Mouse (Mus musculus): Measurements from ENCODE around the gene Insl3.
"Not testable (repeated sequence)": the region's sequence is repeated elsewhere in the genome, so short reads cannot be mapped to it uniquely, and the experiment has no call there.

Insl3 gene

DNA sequence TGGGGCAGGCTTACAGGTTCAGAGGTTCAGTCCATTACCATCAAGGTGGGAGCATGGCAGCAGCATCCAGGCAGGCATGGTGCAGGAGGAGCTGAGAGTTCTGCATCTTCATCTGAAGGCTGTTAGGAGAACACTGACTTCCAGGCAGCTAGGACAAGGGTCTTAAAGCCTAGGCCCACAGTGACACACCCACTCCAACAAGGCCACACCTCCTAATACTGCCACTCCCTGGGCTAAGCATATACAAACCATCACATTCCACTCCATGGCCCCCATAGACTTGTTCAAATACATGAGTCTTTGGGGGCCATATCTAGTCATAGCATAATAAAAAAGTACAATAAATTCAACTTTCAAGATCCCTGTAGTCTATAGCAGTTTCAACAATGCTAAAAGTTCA lies 14.4 kb downstream of the Insl3 start:
- intact Hi-C loops (cut with DNase I), result not testable (repeated sequence)

DNA sequence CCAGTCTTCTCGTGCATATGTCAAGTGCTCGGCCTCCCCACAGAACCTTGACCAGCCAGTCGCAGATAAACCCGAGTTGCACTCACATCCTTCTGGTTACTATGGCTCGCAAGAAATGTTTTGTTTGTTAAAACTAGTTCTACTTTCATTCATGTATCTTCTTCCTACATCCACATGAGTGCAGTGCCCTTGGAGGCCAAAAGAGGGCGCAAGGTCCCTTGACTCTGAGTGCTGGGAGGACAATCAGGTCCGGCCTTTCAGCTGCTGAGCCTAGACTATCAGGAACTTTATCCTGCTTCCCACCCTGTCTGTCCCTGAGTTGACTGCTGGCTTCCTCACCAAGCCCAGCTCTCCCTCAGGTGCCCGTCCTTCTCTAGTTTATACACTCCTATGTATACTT lies 18.9 kb downstream of the Insl3 start:
- intact Hi-C loops (cut with DNase I), result no loop called here

DNA sequence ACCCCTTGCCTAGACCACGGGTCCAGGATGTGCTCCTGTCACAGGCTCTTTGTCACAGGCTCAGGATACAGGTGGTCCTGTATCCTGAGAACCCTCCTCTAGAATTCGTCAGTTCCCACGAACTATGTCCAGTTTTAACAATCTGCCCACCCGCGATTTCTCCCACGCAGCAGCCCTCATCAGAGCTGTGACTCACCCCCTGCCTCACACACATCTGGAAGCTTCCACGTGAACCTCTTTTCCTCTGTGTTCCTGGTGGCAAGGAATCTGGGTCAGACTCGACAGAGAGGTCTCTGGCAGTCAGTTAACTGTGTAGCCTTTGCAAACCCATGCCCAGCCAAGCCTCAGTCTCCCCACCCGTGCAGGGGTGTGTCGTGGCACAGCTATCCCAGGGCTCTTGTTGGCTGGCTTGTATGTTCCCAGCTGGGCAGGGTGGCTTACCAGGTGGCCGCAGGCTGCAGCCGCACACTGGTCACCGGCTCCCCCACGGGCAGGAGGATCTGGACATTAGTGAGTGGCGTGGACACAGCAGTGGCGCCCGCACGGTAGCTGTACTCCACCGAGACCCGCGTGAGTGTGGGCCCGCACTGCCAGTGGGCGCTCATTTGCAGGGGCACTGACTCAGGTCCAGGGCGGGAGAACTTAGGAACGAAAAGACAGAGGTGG lies 20.3 kb downstream of the Insl3 start:
- intact Hi-C loops (cut with DNase I), result no loop called here

DNA sequence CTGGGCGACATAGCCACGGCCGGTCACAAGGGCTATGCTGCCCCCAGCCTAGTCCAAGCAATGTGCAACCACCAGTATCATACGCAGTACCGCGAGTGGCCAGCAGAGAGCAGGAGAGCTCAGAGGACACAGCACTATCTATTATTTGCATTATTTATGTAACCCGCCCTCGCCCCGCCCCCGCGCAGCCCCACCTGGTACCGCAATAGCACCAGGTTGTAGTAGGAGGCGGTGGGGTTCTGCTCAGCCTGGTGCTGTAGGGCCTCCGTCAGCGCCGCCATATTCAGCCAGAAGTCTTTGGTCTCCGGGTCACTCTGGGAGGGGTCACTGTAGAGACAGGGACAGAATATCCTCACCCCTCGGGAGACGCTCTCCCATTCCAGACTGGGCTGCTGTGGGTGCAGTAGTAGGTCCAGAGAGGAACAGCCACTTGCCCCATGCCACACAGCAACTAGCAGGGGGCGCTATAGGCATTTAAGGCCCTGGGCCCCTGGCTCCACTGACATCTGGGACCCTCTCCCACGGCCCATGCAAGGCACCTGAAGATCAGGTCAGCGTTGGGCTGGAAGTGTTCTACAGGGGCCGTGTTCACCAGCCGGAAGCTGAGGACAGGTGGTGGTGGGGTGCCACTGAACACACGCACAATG lies 20.9 kb downstream of the Insl3 start:
- intact Hi-C loops (cut with DNase I), result no loop called here

DNA sequence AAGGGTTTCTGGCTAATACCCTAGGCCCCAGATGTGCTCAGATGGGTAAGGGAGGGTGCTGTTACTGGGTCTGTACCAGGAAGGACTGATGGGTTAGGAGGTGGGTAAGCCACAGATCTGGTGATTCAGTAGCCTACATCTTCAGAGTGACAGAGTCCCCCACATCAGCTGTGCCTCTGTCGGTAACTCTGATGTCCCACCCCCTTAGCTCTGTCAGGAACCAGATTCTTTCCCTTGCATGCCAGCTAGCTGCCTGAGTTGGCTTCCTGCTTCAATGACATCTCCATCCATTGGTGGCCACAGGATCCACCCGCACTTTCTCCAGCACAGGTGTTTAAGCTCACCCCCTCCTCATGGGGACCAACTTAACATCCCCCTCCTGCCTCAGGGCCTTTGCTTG lies 22.6 kb downstream of the Insl3 start:
- intact Hi-C loops (cut with DNase I), result no loop called here

DNA sequence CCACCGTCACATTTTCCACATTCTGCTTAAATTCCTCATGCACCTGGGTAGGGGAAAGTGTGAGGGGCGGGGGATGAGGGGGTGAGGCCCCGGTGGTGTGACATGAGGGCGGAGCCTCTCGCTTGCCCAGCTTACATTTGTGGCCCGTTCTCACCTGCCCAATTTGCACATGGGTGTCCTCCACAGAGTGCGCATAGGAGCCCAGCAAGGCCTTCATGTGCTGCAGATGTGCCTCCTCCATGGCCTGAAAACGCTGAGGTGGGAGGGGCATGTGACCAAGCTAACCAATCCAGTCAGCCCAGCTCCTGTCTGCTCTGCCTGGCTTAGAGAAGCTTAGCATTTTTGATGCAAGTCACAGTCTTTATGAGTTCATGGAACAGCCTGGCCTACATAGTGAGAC lies 26.5 kb downstream of the Insl3 start:
- intact Hi-C loops (cut with DNase I), result no loop called here

DNA sequence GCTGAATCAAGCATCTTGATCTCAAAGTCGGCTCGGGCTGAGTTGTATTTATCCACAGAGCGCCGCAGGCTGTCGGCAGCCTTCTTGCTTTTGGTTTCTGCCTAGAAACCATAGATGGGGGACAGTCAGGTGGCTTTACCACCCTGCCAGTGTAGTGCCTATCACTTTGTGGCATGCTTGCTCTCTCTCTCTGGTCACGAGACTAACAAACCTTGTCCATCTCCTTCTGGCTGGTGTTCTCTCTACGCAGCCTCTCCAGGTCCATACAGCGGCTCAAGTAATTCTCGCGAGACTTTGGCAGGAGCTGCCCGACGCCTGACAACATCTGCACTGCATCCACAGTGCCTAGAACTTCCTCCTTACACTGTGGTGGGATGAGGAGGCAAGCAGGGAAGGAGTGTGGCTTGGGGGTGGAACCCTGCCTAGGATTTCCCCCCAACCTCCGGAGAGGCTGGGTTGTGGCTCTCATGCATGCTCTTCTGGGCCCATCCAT lies 27.6 kb downstream of the Insl3 start:
- intact Hi-C loops (cut with DNase I), result no loop called here

DNA sequence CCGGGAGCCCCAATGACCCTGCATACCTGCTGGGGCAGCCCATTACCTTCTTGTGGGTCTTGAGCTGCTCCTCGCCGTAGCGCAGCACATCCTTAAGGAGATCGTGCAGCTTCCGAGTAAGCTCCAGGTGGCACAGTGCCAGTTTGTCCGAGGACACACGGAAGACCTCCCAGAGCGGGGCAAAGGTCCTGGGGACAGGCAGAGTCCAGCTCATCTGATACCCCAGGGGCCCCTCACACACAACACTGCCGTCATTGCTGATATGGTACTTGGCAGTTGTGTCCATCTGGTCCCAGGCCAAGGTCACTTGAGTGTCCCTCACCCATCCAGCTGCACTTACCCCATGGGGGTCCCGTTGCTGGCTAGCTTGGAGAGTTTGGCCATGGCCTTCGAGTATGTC lies 28.1 kb downstream of the Insl3 start:
- intact Hi-C loops (cut with DNase I), result no loop called here

DNA sequence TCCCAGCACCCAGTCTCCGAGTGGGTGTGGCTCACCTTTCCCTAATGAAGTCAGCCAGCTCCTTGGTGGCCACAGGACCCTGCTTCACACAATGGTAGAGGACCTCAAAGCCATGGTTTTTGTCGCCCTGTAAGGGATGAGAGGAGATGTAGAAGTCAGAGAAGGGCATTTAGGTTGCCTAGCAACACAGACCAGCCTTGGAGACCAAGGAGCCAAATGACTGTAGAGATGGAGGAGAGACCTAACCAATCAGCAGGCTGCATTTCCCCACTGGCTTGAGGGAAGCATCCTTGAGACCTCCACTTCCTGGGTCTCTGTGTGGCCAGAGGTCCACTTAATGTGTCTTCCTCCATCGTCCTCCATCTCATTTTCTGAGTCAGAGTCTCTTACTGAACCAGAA lies 29.2 kb downstream of the Insl3 start:
- intact Hi-C loops (cut with DNase I), result no loop called here

DNA sequence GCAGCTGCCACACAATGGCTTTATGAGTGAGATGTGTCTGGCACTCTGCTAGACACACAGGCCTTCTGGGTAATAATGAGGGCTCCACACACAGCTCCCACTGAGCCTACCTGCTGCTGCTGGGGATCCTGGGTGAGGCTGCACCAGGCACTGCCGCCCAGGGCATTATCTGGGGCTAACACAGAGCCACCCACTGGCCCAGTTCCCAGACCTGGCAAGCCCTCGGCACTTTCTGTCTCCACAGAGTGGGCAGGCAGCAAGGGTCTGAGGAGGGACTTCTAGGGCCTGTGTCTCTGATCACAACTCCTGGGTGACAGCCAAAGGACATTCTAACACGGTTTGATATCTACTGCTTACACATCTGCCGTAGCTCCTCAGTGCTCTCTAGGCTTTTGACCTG lies 30.2 kb downstream of the Insl3 start:
- intact Hi-C loops (cut with DNase I), result no loop called here

DNA sequence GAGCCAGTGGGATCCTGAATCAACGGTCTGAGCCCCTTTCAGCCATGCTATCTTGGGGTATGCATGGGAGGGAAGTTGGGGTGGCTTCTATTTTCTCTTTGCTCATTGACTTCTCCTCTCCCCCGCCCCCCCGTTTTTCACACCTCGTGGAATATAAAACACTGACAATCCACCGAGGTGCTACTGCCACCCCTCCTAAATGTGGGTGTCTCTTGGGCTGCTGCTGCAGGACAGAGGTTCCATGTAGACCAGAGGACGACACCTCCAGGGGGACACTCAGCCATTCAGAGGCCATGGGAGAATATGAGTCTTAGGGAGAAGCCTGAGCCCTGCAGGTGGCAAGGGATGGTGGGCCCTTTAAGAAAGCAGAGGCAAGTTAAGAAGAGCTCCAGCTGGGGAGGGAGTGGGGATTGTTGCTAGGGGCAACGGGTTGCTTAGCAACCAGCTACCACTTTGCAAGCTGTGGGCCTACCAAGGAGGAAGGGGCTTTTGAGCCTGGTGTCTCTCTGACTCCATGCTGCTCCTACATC lies 31.0 kb downstream of the Insl3 start:
- intact Hi-C loops (cut with DNase I), result no loop called here

DNA sequence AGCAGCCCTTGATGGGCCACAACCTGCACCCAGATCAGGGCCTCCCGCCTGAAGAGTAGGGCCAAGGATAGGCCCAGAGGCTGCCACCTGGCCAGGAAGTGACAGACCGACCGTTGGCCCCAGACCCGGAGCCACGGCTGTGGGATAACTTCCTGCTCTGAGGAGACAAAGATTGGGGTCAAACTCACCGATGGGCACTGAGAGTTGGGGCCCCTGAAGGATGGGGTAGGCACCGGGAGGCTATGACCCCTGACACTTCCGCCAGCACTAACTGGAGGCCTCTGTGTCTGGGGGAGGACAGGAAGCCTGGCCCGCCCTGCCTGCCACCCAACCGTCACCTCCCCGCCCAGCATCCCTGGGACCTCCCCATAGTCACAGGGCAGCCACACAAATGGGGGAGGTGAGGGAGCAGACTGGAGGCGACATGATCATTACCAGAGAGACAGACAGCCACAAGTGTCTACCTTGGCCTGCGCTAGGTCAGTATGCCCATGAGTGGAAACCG lies 34.1 kb downstream of the Insl3 start:
- intact Hi-C loops (cut with DNase I), result no loop called here

DNA sequence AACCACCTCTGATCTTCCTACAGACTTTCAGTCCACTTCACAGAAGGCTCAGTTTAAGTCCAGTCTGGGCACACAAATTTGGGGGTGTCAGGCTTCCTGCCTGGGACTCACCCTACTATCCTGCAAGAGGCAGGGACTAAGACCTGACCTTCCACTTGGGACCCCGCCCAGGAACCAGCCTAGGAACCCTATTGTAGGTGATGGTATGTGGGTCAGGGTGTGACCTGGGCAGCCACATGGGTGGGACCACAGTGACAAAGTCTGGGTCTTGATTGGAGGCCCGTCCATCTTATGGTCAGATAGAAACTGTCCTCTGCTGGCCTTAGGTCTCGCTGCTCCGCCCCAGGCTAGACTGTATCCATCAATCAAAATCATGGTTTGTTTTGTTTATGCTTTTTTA lies 35.4 kb downstream of the Insl3 start:
- intact Hi-C loops (cut with DNase I), result no loop called here

DNA sequence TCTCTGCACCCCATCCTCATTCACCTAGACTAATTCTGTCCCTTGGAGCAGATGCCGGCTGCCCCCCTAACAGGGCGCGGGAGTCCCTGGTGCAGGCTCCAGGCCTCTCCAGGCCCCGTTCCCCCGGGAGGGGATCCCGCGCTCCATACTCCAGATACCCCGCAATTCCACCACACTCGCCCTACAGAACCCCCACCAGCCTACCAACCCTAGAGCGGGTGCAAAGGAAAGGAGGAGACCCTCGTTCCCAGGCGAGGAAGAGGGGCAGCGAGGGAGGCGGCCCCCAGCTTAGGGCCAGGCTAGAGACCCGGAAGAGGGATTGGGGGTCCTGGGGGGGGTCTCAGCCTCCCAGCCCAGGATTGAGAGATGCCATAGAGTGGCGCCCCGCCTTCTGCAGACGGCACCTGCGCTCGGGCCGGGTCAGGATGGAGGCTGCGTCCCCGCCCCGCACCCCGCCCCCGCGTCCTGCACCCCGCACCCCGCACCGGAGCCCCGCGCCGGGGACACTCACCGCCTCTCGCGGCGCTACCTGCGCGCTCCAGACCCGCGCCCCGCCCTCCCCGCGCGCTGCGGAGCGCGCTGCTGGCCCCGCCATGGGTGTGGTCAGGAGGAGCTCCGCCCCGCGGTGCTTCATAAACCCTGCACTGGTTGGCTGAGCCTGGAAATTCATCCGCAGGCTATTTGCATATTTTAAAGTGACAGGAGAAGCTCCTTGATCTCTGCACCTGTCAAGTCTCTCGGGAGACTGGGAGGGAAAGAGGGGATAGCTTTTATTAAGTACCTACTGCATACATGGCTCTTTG lies 36.3 kb downstream of the Insl3 start, which contains the start of gene Fcho1:
Fcho1 (minus strand) TSS at position 595 of the 803 bp plus-strand sequence.
- intact Hi-C loops (cut with DNase I), result no loop called here

DNA sequence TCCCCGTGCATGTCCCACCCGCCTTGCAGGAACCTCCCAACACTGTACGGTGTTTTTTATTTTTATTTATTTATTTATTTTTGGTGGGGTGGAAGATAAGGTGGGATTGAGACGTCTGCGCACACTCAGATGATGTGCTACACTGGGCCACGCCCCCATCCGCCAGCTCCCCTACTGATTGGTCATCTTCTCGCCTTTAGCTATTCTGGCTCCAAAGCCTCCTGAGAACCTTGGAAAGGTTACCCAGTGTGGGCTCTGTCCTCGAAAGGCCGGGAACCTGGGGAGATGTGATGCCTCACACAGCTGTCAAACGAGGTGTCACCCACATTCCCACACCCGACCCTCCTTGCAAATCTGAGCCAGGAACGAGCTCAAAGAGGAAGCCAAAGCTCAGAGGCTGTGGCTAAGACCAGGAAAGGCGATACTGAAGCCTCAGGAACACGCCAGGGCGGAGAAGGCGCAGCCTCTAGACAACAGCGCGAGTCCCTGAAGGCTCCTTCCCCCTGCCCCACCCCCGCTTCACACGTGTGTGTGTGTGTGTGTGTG lies 39.3 kb downstream of the Insl3 start:
- intact Hi-C loops (cut with DNase I), result no loop called here

DNA sequence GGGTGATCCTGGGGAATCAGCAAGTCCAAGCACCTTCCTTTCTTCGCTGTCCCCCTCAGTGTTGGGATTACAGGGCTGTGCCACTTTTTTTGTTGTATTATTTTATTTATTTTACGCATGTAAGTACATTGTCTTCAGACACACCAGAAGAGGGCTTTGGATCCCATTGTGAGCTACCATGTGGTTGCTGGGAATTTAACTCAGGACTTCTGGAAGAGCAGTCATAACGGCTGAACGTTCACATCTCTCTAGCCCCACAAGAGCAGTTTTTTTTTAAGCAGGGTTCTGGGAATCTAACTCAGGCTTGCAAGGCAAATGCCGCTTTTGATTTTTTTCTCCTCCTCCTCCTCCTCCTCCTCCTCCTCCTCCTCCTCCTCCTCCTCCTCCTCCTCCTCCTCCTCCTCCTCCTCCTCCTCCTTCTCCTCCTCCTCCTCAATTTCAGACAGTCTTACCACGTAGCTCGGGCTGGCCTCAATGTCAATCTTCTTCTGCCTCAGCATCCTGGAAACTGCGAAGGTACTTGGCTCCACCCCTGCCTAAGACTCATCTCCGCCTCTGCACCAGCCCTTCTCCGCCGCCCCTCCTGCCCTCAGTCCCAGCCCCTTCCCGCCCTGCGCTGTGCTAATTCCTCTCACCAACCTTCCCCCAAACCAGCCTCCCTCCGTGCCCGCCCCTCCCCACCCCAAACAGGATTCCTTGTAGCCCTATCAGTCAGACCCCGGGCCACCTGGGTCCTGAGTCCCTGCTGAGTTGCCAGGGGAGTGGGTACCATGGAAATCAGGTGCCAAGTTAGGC lies 40.0 kb downstream of the Insl3 start:
- intact Hi-C loops (cut with DNase I), result no loop called here

DNA sequence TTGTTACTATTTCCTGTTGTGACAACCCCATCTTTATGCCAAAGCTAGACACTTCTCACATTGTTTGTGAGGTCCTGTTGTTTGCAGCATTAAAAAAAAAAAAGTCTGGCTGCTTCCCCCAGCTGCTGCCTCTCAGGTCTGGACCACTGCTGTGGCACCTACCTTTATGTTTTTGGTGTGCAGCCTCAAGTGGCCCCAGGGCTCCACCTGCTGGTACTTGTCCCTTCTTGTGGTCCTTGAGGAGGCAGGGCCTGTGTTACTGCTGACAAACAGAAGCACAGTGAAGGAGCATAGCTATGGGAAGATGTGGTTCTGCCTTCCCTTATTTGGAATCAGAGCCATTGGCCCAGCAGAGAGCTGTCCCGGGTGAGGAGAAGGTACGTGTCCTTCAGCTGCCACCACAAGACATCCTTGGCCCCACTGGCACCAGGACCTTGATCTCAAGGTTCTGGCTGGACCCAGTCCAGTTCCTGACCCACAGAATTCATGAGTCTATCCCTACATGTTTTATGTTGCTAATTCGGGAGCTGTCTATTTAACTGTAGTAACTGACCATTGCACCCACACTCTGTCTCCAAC lies 42.7 kb downstream of the Insl3 start:
- intact Hi-C loops (cut with DNase I), result no loop called here

DNA sequence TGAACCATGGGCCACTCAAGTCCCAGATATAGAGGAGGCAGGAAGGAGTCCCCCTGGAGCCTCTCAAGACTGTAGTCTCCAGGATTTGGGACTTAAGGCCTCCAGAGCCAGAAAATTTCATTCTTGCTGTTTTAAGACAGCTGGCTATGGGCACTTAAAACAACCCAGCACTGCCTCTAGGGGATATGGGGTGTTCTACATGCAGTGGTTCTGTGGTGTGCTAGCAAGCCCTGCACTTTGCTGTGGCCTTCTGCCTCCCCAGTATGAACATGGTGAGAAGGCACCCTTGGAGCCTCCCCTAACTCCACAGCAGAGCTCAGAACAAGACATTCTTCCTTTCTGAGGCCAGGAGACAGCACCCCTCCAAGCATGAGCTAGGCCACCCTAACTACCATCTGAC lies 49.3 kb downstream of the Insl3 start:
- intact Hi-C loops (cut with DNase I), result loop anchor here (5.0 kb wide), 1 partner anchor 456 kb away; no protein-coding TSS in a partner anchor

Measured in adrenal gland (tissue).